Mouse (Mus musculus): ENCODE data around the gene Il10rb. TPM values are rescaled to one million over a fixed set of nuclear protein-coding genes. Genes with fewer than 3 reads are reported as not detected.
"Not testable (repeated sequence)": the region's sequence is repeated elsewhere in the genome, so short reads cannot be mapped to it uniquely, and the experiment has no call there.

The Il10rb gene
- polyA plus RNA-seq, 1 experiment, result 13.7 TPM

DNA sequence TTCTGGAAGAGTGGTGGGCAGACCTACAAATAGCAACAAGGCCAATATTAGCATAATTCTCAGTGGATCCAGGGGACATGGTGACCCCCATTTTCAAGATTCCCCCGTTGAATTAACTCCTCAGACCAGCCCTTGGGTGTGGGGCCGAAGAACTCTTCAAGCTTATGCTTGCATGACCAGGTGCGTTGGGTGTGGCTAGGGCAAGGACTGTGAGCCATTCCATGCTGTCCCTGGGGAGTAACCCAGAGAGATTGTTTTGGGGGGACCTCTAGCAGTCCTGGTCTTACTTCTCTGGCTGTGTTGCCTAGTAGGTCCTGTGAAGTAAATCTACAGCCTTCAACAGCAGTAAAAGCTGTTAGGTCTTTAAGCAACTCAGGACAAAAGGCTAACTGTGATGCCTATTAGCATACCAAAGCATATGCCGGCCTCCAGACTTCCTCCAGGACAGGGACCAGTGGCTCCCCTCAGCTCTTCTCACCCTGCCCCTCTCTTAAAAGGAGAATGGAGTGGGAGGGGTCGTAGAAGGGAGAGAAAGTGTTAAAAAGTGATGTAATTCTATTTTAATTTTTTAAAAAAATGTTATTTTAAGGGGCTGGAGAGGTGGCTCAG lies 26.9 kb downstream of the Il10rb start:
- no peak for TF ChIP-seq TCF12 (IDR thresholded peaks at IDR 0.05; ENCODE audit: insufficient read depth, poor library complexity, severe bottlenecking)
- TF ChIP-seq CEBPB (IDR thresholded peaks at IDR 0.05; ENCODE audit: insufficient read depth, poor library complexity, severe bottlenecking), result no peak
- TF ChIP-seq SRF (IDR thresholded peaks at IDR 0.05; ENCODE audit: control insufficient read depth, insufficient read length, low read depth), result no peak
- no peak for TF ChIP-seq POLR2A (IDR thresholded peaks at IDR 0.05; ENCODE audit: insufficient read length, low read depth)
- no peak for TF ChIP-seq USF1 (IDR thresholded peaks at IDR 0.05; ENCODE audit: low read depth)
- no peak for TF ChIP-seq MAX (IDR thresholded peaks at IDR 0.05; ENCODE audit: low read depth)
- TF ChIP-seq E2F4 (IDR thresholded peaks at IDR 0.05; ENCODE audit: insufficient read depth), result no peak
- TF ChIP-seq MYOG (IDR thresholded peaks at IDR 0.05; ENCODE audit: control insufficient read depth in 1 of 3, insufficient read depth in 1 of 3, insufficient read length in 2 of 3, low read depth in 2 of 3), result no peak
- no peak for TF ChIP-seq TCF3 (IDR thresholded peaks at IDR 0.05; ENCODE audit: insufficient read length, low read depth)
- TF ChIP-seq MYOD1 (IDR thresholded peaks at IDR 0.05; ENCODE audit: control insufficient read depth in 1 of 3, insufficient read length in 2 of 3, low read depth in 2 of 3), result no peak
- no peak for TF ChIP-seq REST (IDR thresholded peaks at IDR 0.05; ENCODE audit: insufficient read depth, insufficient read length)
- Histone ChIP-seq H3K79me2 (ENCODE audit: control insufficient read depth, insufficient read depth) (no peaks in the 10 kb centered on the region), H3K27me3 (ENCODE audit: control insufficient read depth, insufficient read depth, insufficient read length) (peaks cover 23% of the 10 kb centered on the region), H3K4me3 (no peak overlapping the region), H3ac (ENCODE audit: control insufficient read depth, insufficient read length) (no peak overlapping the region), H3K36me3 (ENCODE audit: control insufficient read depth, insufficient read depth) (no peaks in the 10 kb centered on the region), H3K4me2 (ENCODE audit: low read depth) (no peak overlapping the region)

DNA sequence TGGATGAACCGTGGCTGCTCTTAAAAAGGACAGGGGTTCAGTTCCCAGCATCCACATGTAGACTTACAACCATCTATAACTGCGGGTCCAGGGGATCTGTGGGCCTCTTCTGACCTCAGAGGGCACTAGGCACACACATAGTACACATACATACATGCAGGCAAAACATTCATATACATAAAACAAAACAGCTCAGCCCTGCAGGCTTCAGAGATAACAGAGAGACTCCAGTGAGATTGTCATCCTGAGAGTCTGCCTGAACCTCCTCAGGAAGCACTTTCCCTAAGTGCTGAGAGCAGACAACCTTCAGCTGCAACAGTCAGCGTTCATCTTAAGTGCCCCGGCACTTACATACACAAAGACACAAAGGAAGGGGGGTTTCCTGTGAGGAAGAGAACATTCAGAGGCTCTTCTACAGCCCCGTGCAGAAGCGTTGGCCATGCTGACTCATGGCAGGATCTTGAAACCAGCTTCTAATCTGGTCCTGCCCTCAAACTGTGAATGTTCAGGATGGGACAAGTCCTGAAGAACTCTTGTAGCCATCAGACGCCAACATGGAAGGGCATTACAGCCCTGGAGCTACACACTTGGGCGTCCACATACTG lies 27.5 kb downstream of the Il10rb start:
- Histone ChIP-seq H3K36me3 (ENCODE audit: control insufficient read depth, insufficient read depth) (no peaks in the 10 kb centered on the region), H3ac (ENCODE audit: control insufficient read depth, insufficient read length) (no peak overlapping the region), H3K79me2 (ENCODE audit: control insufficient read depth, insufficient read depth) (no peaks in the 10 kb centered on the region), H3K27me3 (ENCODE audit: control insufficient read depth, insufficient read depth, insufficient read length) (peaks cover 23% of the 10 kb centered on the region), H3K4me3 (no peak overlapping the region), H3K4me2 (ENCODE audit: low read depth) (no peak overlapping the region)
- no peak for TF ChIP-seq TCF12 (IDR thresholded peaks at IDR 0.05; ENCODE audit: insufficient read depth, poor library complexity, severe bottlenecking)
- no peak for TF ChIP-seq REST (IDR thresholded peaks at IDR 0.05; ENCODE audit: insufficient read depth, insufficient read length)
- no peak for TF ChIP-seq POLR2AphosphoS2 (IDR thresholded peaks at IDR 0.05; ENCODE audit: insufficient read length, low read depth)

- H3K79me2 ChIP-seq (ENCODE audit: control insufficient read depth, insufficient read depth), result no peaks in the 10 kb centered on the region
- no peak overlapping the region for H3ac ChIP-seq (ENCODE audit: control insufficient read depth, insufficient read length)
- no peak overlapping the region for H3K4me2 ChIP-seq (ENCODE audit: low read depth)
- H3K4me3 ChIP-seq, result no peak overlapping the region
- H3K27me3 ChIP-seq (ENCODE audit: control insufficient read depth, insufficient read depth, insufficient read length), result peaks cover 27% of the 10 kb centered on the region
- H3K36me3 ChIP-seq (ENCODE audit: control insufficient read depth, insufficient read depth), result no peaks in the 10 kb centered on the region
- no peak for TF ChIP-seq SRF (IDR thresholded peaks at IDR 0.05; ENCODE audit: control insufficient read depth, insufficient read length, low read depth)
- TF ChIP-seq POLR2AphosphoS2 (IDR thresholded peaks at IDR 0.05; ENCODE audit: insufficient read length, low read depth), result no peak
- no peak for TF ChIP-seq POLR2A (IDR thresholded peaks at IDR 0.05; ENCODE audit: insufficient read length, low read depth)
- TF ChIP-seq TCF12 (IDR thresholded peaks at IDR 0.05; ENCODE audit: insufficient read depth, poor library complexity, severe bottlenecking), result no peak
- TF ChIP-seq TCF3 (IDR thresholded peaks at IDR 0.05; ENCODE audit: insufficient read length, low read depth), result no peak
- no peak for TF ChIP-seq MYOD1 (IDR thresholded peaks at IDR 0.05; ENCODE audit: control insufficient read depth in 1 of 3, insufficient read length in 2 of 3, low read depth in 2 of 3)
- TF ChIP-seq E2F4 (IDR thresholded peaks at IDR 0.05; ENCODE audit: insufficient read depth), result no peak
- TF ChIP-seq MYOG (IDR thresholded peaks at IDR 0.05; ENCODE audit: control insufficient read depth in 1 of 3, insufficient read depth in 1 of 3, insufficient read length in 2 of 3, low read depth in 2 of 3), result no peak
These were observed 28.2 kb downstream of the Il10rb start for GRCm38 (mm10) chr16:91434119-91434518.

- Histone ChIP-seq H3K79me2 (ENCODE audit: control insufficient read depth, insufficient read depth) (no peaks in the 10 kb centered on the region), H3K4me2 (ENCODE audit: low read depth) (no peak overlapping the region), H3K4me3 (no peak overlapping the region), H3K36me3 (ENCODE audit: control insufficient read depth, insufficient read depth) (no peaks in the 10 kb centered on the region), H3ac (ENCODE audit: control insufficient read depth, insufficient read length) (no peak overlapping the region), H3K27me3 (ENCODE audit: control insufficient read depth, insufficient read depth, insufficient read length) (peaks cover 35% of the 10 kb centered on the region)
- TF ChIP-seq TCF12 (IDR thresholded peaks at IDR 0.05; ENCODE audit: insufficient read depth, poor library complexity, severe bottlenecking) (no peak), REST (IDR thresholded peaks at IDR 0.05; ENCODE audit: insufficient read depth, insufficient read length) (no peak), MYOG (IDR thresholded peaks at IDR 0.05; ENCODE audit: control insufficient read depth in 1 of 3, insufficient read depth in 1 of 3, insufficient read length in 2 of 3, low read depth in 2 of 3) (no peak), MAX (IDR thresholded peaks at IDR 0.05; ENCODE audit: low read depth) (no peak), TCF3 (IDR thresholded peaks at IDR 0.05; ENCODE audit: insufficient read length, low read depth) (no peak), CEBPB (IDR thresholded peaks at IDR 0.05; ENCODE audit: insufficient read depth, poor library complexity, severe bottlenecking) (no peak), POLR2A (IDR thresholded peaks at IDR 0.05; ENCODE audit: insufficient read length, low read depth) (no peak), POLR2AphosphoS2 (IDR thresholded peaks at IDR 0.05; ENCODE audit: insufficient read length, low read depth) (no peak), MYOD1 (IDR thresholded peaks at IDR 0.05; ENCODE audit: control insufficient read depth in 1 of 3, insufficient read length in 2 of 3, low read depth in 2 of 3) (no peak), SRF (IDR thresholded peaks at IDR 0.05; ENCODE audit: control insufficient read depth, insufficient read length, low read depth) (no peak), USF1 (IDR thresholded peaks at IDR 0.05; ENCODE audit: low read depth) (no peak), E2F4 (IDR thresholded peaks at IDR 0.05; ENCODE audit: insufficient read depth) (no peak)
These were observed 32.1 kb downstream of the Il10rb start for GRCm38 (mm10) chr16:91438081-91438480.

- not testable (repeated sequence) for H3K79me2 ChIP-seq (ENCODE audit: control insufficient read depth, insufficient read depth); H3ac ChIP-seq (ENCODE audit: control insufficient read depth, insufficient read length); H3K36me3 ChIP-seq (ENCODE audit: control insufficient read depth, insufficient read depth); H3K4me3 ChIP-seq; H3K4me2 ChIP-seq (ENCODE audit: low read depth)
- peaks cover 34% of the 10 kb centered on the region for H3K27me3 ChIP-seq (ENCODE audit: control insufficient read depth, insufficient read depth, insufficient read length)
These were observed 32.6 kb downstream of the Il10rb start for GRCm38 (mm10) chr16:91438599-91438998.
